Mouse (Mus musculus) gonadal fat pad, adult 2 months (tissue): ENCODE data around the gene Gpsm2. TPM values are rescaled to one million over a fixed set of nuclear protein-coding genes. Genes with fewer than 3 reads are reported as not detected.
A peak's percentile ranks its signal among the peaks of the same experiment; 100 is the strongest.

Experiments
- DNase-seq: peaks from one replicate; pipeline ENCODE4 v3.0.0-alpha.2; 2012; ENCODE audit warnings: low read depth
- polyA plus RNA-seq: library from polyadenylated mRNA; depleted of rRNA; stranded (reverse); fragments of >200 nt; gene quantifications from 2 replicates; pipeline ENCODE4 v1.2.3, GENCODE M21; 2012; rRNA removed

Gene Gpsm2
- polyA plus RNA-seq, result 2.7 and 2.8 TPM in 2 replicates

DNA sequence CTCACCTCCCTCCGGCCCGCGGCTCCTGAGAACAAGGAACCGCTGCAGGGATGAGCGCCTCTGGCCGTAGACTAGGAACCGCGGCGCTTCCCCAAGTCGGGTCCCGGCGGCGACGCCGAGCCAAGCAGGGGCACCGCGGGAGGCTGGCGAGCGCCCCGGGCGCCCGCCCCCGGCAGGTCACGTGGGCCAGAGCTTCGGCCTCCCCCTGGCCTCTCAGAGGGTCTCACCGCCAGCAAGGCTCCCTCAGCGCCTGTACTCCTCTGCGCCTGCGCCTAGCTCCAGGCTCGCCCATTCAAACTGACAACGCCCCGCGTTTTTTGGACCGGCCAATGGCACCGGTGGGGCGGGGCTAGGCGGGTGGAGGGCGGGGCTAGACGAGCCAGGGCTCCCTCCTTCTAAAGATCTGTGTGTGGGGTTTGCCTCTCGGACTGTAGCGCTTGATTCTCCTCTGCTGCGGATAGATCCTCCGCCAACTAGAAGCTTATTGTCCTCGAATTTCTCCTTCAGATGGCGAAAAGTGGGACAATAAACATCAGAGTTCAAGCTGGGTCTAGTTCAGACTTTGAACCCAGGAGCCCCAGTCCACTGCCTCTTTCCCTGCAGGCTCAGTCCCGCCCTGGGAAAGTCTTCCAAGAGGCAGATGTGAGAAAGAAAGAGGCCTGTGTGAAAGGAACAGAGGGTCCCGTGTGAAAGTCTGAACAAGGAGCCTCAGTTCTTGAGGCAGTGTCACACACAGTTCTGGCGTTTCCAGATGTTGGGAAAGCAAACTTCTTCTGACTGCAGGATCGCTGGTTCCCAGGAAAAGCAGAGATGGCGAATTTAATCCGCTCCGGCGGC lies at the start of gene Gpsm2:
TSS of gene Gpsm2 (minus strand) at position 274 of the 837 bp plus-strand sequence.
- DNase-seq, result no peak

DNA sequence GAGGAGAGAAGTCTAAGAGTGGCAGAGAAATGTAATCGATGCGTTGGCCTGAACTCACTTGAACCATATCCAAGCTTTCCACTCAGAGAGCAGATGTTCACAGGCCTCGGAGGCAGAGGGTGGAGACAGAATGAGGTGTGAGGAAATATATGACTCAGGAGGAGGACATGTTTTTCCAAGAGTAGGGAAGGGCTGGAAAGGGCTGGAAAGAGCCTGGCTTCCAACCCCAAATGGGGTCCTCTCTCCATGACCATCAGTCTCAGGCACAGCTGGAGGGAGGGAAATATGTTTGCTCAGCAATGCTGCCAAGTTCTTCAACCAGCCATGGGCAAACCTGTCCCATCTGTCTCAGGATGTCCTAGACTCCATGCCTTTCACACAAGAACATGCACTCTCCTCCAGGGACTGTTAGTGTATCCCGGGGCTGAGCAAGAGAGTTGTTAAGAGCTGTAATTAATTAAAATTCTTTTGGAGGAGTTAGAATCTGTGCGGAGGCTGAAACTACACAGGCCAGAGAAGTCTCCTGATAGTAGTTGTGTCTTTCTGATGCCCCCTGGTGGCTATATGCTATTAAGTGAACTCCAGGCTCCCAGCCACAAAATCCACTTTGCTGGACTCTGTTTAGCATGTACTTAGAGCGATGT lies 48.7 kb upstream of the Gpsm2 start:
- peak; percentile 94 for DNase-seq

DNA sequence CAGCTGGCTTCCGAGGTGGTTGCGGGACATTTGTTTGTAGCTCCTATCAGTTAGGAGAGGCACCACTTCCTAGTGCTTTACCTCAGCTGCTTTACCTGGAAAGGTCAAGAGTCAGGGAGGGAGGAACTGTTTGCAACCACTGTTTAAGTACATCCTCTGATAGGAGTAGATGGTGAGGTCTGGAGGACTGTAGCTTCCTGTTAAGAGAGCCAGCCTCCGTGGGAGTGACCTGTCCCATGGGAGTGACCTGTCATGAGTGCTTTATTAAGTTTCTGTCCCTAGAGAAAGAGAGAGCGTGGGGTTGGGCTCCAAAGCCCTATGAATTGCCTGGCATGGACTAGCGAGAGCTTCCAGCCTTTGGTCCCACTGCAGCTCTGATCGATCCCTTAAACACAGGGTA lies 47.4 kb upstream of the Gpsm2 start:
- no peak for DNase-seq

DNA sequence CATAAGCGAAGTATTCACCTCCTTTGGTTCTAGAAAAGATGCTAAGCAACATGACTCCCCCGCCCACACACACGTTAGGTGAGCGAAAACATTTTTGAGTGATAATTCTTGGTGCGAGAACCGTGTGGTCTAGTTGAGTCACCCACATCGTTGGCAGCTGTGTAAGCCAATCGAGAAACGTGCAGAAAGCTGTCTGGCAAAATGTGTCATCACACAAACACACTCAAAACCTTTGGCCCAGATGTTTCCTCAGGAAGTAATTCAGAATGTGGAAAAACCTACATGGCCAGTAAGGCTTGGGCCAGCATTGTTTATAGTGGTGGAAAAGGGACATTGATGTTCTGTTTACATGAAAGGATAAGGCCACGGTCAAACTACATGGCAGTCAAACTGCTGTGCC lies 45.3 kb upstream of the Gpsm2 start:
- no peak for DNase-seq

DNA sequence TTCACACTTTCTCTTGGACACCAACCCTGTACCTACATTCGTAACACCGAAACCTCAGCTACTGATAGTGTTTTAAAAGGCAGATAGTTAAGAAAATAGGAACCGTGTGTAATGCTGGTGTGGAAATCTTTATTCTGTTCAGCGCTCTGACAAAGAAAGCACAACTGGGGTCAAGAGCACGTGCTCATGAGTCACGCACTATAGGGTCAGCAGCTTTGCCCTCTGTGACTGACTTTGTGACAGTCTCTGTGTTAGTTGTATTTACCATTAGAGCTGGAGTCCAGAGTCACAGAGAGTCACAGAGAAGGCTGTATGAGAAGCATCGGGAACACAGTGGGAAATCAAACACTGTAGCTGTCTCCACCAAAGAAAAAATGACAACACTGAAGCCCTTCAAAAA lies 44.8 kb upstream of the Gpsm2 start:
- DNase-seq, result no peak

DNA sequence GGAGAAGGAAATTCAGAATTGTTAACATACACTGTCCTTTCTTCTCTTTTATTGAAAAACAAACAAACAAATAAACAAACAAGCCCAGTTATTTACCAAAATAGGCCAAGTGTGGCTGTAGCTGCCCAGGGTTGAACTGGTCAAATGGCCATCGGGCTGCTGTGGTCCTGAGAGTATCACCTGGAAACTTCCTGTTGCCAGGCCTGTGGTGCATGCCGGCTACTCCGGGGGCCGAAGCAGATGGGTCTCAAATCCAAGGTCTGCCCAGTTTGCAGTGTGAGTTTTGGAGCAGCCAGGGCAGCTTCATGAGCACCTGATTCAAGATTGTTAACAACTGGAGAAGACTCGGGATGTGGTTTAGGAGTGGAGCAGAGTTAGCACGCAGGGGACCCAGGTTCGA lies 43.4 kb upstream of the Gpsm2 start:
- no peak for DNase-seq

DNA sequence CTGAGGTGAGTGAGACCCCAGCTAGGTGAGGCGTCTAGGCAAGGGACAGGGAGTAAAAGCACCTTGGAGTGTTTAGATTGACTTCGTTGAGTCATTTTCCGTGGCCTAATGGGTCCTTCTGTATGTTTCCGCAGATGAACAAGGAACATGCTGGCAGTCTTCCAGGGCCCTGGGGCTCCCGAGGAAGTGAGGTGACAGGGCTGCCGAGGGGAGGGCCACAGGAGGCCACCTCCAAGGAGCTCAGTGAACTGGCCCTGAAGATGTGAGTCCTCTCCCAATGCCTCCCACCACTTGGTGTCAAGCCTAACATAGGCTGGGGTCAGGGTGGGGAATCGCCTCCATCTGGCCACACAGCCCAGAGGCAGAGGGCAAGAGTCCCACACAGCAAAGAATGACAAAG lies 42.9 kb upstream of the Gpsm2 start:
- no peak for DNase-seq

DNA sequence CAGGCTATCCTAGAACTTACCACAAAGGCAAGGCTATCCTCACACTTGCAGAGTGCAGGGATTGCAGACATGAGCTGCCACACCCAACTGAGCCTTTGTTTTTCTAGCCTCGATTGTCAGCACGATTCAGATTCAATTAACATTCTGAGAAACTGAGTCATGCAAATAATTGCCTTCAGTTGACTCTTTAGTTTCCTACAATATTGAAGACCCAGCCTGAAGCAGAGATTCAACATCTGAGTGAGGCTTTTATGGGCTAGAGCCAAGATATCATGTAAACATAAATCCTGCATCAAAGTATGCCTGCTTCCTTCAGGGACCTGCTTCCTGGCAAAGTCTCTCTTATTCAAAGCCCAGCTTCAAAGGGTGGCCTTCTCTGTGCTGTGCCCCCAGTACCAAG lies 41.6 kb upstream of the Gpsm2 start:
- no peak for DNase-seq

DNA sequence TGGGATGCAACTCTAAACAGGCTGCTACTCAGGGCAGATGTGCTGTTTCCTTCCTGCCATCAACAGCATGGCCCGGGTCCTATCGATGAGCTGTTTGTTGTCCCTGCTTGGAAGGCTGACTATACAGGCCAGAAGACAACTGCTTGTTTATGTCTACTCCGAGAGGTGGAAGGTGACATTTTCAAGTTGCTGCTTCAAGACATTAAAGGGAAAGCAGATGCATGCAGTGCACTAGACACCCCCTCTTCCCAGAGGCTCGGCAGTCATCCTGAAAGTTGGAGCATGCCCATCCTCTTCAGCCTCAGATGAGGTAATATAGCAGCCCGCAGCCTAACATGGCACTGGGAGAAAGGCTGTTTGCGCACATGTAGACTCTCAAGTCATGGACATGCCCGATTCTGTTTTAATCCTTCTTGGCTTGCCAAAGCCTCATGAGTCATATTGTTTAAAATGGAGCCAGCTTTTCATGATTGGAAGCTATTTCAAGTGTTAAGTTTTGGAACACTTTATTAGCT lies 40.5 kb upstream of the Gpsm2 start:
- peak; percentile 94 for DNase-seq

DNA sequence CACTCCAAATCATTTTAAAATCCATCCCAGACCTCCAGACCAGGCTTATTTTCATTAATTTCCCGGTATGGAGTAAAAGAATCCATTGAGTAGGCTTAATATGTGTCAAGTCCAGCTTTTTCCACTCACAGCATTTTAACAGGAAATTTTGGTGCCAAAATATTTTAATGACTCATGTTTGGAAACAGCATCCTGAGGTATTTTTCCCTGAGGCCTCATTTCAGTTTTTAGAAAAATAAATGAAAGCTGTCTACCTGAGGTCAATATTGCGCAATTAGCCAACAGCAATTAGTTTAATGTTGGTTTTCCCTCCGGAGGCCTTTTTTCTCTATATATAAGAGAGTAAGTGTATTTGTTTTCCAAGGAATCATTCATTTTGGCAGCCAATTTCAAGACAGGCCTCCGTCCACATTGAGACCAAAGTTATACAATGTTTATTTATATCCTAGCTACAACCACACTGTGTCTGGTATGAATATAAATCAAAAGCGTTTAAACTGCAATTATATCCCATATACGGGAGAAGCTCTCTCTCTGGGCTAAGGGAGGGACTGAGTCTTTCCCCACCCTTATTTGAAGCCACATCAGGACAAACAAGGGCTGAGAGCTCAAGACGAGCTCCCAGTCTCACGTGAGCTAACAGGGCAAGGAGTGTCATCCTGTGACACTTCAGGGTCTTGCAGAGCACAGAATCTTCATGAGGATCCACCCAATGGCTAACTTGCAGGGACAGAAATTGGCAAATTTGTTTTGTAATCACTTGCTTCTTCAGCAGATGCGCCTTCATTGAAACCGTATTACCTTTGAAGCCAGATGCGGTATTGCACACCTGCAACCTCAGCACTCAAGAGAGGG lies 37.7 kb upstream of the Gpsm2 start:
- no peak for DNase-seq

DNA sequence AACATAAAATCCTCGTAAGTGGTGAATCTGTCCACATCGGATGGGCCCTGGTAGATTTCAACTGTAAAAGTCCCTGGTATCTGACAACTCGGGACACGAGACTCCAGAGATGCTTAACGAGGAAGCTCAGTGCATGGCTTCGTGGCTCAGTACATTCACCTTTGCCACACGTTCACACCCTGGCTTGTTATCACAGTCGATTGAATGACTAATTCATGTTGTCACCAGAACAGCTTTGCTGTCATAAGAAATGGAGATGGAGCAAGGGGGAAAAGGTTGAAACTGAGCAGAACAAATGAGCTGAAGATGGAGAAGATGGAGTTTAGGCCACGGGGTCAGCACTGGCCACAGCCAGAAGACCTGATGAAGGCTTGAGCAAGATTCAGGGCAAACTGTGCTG lies 35.5 kb upstream of the Gpsm2 start:
- DNase-seq, result no peak

DNA sequence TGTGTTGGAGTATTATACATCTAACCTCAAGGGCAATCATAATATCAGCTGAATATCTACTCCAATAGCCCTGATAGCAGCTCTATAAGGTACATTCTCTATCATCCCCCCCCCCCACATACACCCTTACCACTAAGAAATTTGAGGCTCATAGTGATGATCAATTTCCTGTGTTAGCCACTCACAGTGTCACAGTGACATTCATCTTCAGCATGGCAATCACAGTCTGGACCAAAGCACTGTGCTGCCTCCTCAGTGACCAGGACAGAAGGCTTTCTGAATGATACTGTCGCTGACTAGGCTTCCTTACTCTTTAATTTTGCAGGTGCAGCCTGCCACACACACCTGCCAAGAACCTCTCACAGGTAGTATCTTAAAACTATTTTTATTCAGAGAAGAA lies 34.0 kb upstream of the Gpsm2 start:
- DNase-seq, result no peak

DNA sequence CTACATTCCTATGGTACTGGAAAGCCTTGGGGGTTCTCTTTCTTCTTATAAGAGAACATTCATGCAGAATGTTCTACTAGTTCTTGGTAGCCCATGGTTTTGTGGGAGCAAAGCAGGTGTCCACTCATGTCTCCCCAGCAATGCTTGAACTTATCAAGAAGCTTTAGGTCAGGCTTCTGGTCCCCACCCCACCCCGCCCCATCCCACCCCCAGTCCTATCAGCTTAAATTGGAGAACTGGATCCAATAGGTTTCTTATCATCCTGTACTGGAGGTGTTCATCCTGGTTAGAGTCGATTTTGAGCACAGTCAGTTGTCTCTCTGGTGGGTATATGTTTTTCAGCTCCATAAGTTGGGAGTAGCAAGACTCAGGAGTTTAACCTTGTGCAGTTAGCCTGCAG lies 33.4 kb upstream of the Gpsm2 start:
- no peak for DNase-seq

DNA sequence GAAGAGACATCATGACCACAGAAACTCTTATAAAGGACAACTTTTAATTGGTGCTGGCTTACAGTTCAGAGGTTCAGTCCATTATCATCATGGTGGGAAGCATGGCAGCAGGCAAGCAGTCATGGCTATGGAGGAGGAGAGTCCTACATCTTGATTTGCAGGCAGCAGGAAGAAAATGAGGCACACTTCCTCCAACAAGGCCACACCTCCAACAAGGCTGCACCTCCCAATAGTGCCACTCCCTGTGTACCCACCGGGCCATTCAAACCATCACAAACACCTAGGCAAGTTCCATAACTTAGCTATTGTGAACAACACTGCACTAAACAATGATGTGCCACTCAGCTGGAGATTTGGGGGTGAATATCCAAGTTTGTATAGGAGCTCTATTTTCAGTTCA lies 32.4 kb upstream of the Gpsm2 start:
- no peak for DNase-seq

DNA sequence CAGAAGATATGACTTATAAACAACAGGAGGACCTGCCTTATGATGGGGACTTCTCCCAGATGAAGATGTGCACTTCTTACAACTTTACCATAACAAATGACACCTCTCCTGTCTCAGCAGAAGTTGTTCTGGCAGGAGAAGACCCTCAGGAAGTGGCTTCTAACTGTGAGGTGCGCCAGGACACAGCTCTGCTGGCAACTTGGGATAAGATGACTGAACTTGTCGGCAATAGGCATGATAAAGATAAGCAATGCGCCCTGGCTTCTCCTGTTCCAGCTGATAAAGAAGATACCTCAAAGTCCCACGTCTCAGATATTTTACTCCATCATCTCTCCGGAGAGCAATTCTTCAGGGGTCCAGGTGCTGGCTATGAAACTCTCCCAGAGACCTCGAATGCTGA lies 29.6 kb upstream of the Gpsm2 start:
- no peak for DNase-seq

DNA sequence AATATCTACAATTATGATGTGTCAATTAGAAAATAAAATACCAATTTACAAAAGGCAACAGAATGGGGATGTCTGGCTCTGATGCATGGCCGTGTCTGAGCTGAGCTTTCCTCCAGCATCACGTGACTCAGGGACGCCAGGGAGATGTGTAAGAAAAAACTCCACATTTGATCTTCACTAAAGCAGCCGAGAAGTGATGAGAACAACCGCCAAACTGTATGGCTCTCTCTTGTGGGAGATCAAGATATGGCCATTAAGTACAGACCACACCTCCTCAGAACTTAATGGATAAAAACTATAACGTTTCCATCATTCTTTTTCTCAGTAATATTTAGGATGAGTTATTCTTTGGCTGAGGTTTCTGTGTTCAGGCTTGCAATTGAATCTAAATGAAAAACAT lies 29.0 kb upstream of the Gpsm2 start:
- DNase-seq, result no peak

DNA sequence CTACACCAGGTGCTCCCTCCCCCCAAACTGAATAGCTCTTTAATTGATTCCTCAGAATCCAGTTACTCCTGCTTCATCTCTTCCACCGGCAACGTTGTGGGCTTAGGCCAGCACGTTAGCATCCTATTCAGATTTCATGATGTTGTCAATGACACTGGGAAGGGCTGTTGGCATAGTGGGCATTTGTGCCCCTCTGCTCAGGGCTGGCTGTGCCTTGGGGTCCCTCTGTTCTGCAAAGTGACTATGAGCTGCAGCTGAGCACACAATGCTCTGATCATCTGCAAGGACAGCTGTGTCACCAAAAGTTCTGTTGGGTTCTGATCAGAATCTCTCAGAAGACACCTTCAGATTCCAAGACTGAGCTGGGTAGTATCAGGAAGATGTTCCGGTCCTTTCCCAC lies 22.0 kb upstream of the Gpsm2 start:
- no peak for DNase-seq

DNA sequence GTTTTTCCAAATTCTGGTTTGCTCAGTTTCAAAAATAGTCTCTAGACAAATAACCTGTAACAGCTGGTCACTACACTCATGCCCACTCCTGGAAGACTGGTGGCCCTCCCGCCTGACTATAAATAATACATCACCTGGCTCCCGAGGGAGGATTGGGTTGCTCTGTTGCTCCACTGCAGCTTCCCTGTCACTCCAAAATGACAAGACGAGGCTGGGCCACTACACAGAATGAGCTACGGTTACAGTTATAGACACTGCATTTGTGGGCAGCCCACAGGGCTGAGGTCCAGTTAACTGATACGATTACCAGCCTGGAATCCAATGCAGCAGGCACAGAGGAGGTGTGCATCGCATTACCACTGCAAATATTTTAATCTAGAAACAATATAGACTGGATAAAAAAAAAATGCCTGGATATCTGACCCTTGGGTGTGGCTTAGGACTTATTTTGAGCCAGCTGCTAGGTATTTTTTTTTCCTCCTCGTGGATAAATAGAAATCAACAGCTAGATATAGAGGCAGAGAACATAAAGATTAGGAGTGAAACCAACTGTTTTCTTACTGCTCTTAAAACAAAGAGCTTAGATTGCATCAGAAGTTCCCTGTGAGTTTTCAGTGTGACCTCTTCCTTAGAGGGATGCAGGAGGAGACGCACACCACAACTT lies 17.1 kb upstream of the Gpsm2 start, which contains the start of gene Aknad1:
TSS of gene Aknad1 (plus strand) at position 614 of the 664 bp plus-strand sequence.
- DNase-seq, result no peak

DNA sequence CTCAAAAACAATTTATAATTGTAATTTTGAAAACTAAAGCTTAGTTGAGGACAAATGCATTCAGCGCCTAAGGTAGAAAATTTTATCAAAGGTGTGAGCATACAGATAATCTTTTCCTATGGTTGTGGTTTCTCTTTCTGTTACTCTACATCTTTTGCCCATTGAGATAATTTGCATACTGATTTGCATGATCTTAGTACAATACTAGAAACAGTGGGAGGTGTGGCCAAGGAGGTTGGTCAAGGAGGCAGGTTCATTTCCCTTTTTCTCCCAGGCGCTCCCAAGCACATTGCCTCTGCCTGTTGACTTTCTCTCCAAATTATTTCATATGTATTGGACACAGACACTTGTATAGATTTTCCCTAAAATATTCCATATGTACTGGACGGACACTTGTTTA lies 15.7 kb upstream of the Gpsm2 start:
- DNase-seq, result no peak

DNA sequence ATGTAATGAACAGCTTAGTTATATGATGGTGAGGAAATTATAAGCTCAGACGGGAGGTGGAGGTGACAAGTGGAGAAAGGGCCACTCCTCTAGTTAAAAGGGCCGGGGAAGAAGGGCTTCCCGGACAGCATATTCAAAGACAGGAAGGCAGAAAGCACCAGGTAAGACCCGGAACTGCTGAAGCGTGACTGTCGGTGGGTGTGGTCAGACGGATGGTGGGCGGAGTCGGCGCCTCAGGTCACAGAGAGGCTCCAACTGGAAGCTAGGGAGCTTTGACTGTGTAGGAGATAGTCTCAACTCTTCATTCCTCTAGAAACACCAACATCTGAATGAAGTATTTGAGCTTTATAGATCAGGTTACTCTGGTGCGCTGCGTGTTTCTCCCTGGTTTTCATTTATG lies 8.2 kb upstream of the Gpsm2 start:
- no peak for DNase-seq

DNA sequence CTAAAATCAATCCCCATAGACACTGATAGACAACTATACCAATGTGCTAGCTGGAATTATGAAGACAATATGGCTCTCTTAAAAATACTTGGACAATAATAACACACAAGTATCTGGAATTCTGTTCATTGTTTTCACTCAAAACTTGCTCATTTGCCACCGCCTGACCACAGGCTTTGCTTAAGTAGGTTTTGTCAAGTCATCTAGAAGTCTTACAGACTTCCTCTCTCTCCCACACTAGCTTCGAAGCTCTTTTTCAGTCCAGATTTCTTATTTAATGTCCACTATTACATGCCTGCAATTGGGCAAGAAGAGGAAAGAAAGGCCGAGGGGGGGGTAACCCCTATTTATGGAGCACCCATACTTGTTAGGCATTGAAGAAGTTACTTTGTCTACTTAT lies 5.7 kb upstream of the Gpsm2 start:
- DNase-seq, result no peak

DNA sequence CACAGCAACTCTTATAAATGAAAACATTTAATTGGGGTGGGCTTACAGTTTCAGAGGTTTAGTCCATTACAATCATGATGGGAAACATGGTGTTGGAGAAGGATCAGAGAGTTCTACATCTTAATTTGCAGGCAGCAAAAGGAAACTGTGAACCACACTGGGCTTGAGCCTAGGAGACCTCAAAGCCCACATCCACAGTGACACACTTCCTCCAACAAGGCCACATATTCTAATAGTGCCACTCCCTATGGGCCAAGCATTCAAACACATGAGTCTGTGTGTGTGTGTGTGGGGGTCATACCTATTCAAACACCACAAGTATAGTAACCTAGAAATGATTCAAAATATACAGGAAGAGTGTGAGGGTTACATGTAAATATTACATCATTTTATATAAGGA lies 5.2 kb upstream of the Gpsm2 start:
- DNase-seq, result no peak
